Mouse (Mus musculus): ENCODE data around the gene Cdh22. TPM values are rescaled to one million over a fixed set of nuclear protein-coding genes. Genes with fewer than 3 reads are reported as not detected.

Cdh22 gene
- total RNA-seq, 2 experiments from 2014 or later = 0.36 to 0.64 TPM

DNA sequence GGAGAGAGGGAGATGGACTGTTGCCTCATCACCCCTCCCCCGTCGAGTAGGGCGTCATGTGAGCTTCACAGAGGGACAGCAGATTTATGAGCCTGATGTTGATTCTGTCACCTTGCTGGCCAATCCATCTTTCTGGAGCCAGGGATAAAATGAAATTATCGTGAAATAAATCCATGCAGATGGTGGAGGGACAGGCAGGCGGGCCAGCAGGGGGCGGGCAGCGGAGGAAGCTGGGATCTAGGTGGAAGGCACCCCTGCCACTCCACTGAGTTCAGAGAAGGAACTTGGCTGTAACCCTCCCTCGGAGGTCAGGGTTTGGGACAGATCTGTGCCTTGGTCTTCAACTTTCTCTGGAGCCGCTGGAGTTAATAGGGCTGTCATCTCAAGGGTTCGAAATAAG, 156.0 kb downstream of the Cdh22 start:
- no peak for DNase-seq
- intact Hi-C loops (cut with DNase I) = no loop called here
- Histone ChIP-seq H3K4me3 (no peak overlapping the region), H3K27ac (no peak overlapping the region)
- peak; percentile 19; the same call in 1 of the 2 replicates for TF ChIP-seq CTCF (IDR thresholded peaks at IDR 0.05)

DNA sequence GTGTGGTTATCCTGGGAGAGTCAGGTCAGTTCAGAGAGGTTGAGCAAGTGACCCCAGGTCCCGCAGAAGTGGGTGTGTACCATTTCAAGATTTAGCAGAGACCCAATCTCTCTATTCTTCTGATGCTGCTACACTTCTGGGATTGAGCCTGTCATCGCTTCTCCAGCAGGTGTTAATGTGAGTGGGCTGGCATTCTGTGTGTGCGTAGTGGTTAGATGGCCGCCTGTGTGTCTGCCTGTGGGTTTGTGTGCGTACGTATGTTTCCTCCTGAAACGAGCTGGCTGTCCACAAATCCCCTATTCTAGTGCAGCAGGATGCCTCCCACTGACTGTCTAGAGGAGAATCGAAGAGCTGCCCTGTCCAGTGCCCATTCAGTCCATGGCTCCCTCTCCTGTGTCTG, 156.6 kb downstream of the Cdh22 start:
- Histone ChIP-seq H3K27ac (no peak overlapping the region), H3K4me3 (no peak overlapping the region)
- intact Hi-C loops (cut with DNase I) = no loop called here
- DNase-seq = no peak
- TF ChIP-seq CTCF (IDR thresholded peaks at IDR 0.05) = no peak

DNA sequence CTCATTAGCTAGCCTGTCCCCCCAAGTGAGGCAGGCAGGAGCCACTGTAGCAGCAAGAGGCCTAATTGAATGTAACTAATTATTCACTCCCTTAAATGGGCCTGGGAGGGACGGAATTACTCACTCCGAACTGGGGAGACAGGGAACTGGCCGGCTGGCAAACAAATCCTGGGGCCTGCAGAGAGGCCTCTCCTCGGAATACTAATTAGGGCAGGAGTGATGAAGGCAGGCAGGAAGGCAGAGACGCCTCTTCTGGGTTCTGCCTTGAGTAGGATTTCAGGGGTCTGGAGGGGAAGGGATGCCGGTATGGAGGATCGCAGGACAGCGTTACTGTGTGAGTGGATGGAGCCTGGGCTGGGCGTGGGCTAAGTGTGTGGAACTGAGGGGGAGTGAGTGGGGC, 157.6 kb downstream of the Cdh22 start:
- H3K27ac ChIP-seq = no peak overlapping the region
- intact Hi-C loops (cut with DNase I) = no loop called here
- TF ChIP-seq CTCF (IDR thresholded peaks at IDR 0.05) = no peak
- DNase-seq = no peak
- no peak overlapping the region for H3K4me3 ChIP-seq

DNA sequence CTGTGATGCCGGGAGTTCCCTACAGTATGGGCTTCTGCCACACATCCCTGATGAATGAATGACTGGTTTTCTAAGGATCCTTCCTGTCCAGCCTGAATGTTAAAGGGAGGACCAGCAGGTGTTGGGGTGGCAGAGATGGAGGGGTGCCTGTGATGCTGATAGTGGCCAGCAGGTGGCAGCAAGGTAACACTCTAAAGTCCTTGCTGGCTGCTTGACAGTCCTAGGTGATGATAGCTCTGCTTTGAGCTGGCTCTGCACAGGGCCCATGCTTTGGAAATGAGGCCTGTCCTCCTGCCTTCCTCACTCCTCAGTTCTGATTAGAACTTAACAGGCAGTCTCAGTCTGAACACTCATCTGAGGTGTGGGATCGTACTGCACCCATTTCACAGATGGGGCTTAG, 159.7 kb downstream of the Cdh22 start:
- H3K27ac ChIP-seq = no peak overlapping the region
- intact Hi-C loops (cut with DNase I) = loop anchor here (1.0 to 5.0 kb wide), 4 partner anchors 37 to 288 kb away; no protein-coding TSS in a partner anchor
- H3K4me3 ChIP-seq = no peak overlapping the region
- peak; percentile 76 for DNase-seq
- TF ChIP-seq CTCF (IDR thresholded peaks at IDR 0.05) = peak; percentile 98

DNA sequence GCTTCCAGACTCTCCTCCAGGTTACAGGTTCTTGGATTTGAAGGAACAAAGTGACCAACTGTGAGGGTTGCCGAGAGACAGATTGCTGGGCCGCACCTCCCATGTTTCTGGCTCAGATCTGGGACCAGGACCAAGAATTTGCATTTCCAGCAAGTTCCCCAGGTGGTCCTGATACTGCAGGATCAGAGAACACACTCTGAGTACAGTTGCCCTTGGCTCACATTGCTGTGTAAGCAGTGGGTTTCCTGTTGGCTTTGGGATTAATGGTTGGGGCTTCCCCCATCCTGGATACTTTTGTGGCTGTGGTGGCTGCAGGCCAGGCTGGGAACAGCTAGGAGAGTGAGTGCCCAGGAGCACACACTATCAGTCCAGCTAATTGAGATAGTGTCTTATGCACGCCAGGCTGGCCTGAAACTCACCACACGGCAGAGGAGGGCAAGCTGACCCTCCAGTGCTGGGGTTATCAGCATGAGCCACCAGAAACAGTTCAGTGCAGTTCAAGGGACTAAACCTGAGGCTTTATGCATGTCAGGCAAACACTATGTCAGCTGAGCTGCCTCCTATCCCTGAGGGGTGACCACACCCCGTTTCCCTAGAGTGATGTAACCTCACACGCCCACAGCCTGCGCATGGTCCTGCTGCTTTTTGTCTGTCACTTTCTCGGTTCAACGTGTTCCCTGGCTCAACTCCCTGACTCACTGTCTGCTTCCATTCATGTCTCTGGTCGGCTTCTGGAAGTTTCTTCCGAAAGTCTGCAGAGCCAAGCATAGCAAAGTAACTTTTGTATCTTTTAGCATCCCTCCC, 160.4 kb downstream of the Cdh22 start:
- DNase-seq = peak; percentile 44
- Histone ChIP-seq H3K27ac (no peak overlapping the region), H3K4me3 (no peak overlapping the region)
- no peak for TF ChIP-seq CTCF (IDR thresholded peaks at IDR 0.05)
- intact Hi-C loops (cut with DNase I) = loop anchor here (2.0 to 5.0 kb wide), 3 partner anchors 38 to 289 kb away; no protein-coding TSS in a partner anchor

DNA sequence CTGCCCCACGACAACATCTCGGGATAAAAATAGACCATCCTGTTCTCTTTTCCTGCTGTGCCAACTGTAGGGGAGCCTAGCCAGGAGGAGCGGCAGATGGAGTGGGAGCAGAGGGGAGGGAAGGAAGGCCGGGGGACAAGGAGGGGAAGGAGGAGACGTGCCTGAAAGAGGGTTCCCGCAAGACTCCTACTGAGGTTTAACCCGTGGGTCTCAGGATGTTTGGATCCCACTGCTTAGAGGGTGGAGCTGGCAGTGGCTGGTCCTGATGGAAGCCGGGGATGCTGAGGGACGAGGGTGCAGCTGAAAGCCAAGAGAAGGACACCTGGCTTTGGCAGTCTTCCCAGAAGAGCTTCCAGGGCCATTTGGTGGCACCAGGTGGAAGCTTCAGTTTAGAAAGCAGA, 161.3 kb downstream of the Cdh22 start:
- Histone ChIP-seq H3K4me3 (no peak overlapping the region), H3K27ac (no peak overlapping the region)
- intact Hi-C loops (cut with DNase I) = loop anchor here (5.0 kb wide), 1 partner anchor 39 kb away; no protein-coding TSS in a partner anchor
- no peak for DNase-seq
- no peak for TF ChIP-seq CTCF (IDR thresholded peaks at IDR 0.05)

DNA sequence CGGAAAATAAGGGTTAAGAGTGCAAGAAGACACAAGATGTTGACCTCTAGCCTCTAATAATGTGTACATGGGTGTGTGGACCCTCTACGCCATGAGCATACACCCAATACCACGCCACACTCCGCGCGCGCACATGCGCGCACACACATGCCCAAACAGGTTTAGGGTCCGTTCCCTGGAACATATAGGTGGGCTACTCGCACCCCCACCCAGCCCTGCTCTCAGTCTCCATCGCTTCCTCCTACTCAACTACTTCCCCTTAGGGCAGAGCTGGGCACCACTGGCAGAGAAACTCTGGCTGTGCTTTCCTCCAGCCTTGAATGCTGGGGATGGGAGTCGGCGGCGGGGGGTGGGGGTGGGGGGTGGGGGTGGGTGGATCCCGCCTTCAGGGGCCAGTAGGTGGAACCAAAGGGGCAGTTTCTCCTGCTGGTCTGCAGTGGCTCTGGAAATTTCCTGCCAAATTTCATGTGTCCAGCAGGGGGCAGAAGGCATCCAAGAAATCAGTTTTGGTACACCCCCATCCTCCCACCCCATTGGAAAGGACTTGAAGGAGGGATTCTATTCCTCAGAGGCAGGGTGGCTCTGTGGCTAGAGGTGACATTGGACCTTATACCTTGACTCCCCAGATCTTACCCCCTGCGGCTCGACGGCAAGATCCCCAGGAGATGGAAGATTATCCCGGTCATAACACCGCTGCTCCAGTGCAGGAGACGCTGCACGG, 164.4 kb downstream of the Cdh22 start:
- intact Hi-C loops (cut with DNase I) = loop anchor here (5.0 kb wide), 1 partner anchor 42 kb away; no protein-coding TSS in a partner anchor
- DNase-seq = peak; percentile 62
- H3K4me3 ChIP-seq = no peak overlapping the region
- TF ChIP-seq CTCF (IDR thresholded peaks at IDR 0.05) = peak; percentile 68
- no peak overlapping the region for H3K27ac ChIP-seq

DNA sequence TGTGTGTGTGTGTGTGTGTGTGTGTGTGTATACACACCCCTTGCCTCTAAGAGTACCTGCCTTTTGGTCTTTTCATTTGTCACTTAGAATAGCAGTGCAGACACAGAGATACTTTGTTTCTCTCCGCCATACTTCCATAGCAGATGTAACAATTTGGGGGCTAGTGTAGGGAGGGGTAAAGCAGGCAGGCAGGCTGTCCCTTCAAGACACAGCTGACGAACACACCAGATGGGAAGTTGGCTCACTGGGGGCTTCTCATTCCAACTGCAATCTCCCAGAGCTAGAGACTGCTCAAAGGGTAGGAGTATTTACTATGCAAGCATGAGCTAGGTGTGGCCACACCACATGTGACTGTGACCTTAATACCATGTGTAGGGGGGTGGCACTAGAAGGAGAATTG, 165.8 kb downstream of the Cdh22 start:
- Histone ChIP-seq H3K27ac (no peak overlapping the region), H3K4me3 (no peak overlapping the region)
- no peak for TF ChIP-seq CTCF (IDR thresholded peaks at IDR 0.05)
- intact Hi-C loops (cut with DNase I) = no loop called here
- no peak for DNase-seq

DNA sequence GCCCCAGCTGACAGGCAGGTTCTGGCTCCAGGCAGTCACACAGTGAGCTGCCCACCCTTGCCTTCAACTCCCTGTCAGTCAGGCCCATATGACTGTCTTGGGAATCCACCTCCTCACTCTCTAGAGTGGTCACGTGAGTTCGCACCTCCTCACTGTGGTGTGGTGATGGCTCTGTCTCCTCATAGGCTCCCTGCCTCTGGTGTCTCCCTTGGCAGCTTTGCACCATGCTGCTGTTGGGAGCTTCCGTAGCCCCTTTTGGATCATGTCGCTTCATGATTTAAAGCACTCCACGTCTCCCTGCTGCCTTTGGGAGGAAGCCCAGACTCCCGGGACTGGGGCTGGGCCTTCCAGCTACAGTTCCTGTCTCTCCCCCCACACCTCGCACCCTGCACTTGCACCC, 170.2 kb downstream of the Cdh22 start:
- H3K4me3 ChIP-seq = no peak overlapping the region
- no peak for TF ChIP-seq CTCF (IDR thresholded peaks at IDR 0.05)
- no peak overlapping the region for H3K27ac ChIP-seq
- intact Hi-C loops (cut with DNase I) = no loop called here
- no peak for DNase-seq

DNA sequence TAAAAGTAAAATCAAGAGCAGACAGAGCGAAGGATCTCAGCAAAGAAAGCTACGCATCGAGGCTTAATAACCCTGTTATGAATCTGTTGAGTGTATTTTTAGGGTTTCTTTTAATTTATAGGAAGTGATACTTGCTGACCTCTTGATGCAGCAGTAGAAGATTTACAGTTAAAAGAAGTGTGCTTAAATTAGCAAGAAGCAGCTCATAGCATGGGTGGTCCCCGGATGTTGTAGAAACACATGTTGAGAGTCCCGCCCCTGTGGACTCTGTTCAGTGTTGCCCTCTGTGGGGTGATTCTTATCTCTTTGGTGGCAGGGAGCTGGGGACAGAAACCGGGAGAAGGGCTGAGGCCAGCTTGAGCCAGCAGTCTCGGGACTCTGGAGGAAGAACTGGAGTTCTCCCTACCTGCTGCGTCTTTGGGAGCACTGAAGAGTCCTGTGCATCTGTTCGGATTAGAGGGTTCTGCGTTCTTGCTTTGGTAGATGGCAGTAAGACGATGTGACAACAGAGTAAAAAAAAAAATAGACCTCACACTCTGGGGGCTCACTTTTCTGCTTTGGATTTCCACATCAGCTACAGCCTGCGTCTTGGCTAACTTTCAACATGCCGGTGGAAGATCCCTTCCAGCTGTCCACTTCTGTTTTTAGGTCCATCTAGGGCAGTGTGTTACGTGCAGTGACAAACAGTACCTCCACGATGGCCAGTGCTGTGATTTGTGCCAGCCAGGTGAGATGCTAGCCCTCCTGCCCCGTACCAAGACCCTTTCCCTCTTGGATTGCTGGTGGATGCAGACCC, 172.8 kb downstream of the Cdh22 start:
- Histone ChIP-seq H3K4me3 (no peak overlapping the region), H3K27ac (no peak overlapping the region)
- no peak for DNase-seq
- TF ChIP-seq CTCF (IDR thresholded peaks at IDR 0.05) = no peak
- intact Hi-C loops (cut with DNase I) = no loop called here

Other genes starting within 250 kb of the Cdh22 start
- 10 to 100 TPM; 13.2 to 14.6 TPM for gene Ncoa5, start 200.0 kb downstream of the Cdh22 start, total RNA-seq (2021)
- under 1 TPM; 0.69 to 0.75 TPM for gene Cd40, start 179.2 kb downstream of the Cdh22 start, total RNA-seq (2021)
- gene 1700025C18Rik, start 144.1 kb downstream of the Cdh22 start, total RNA-seq (2021) = not detected
- 10 to 100 TPM; 19.6 to 20.6 TPM for gene Slc35c2, start 53.0 kb upstream of the Cdh22 start, total RNA-seq (2021)
- gene Elmo2, start 91.6 kb upstream of the Cdh22 start, total RNA-seq (2021) = 10 to 100 TPM; 12.8 to 15.0 TPM
- not detected for gene Zfp663, start 133.9 kb upstream of the Cdh22 start, total RNA-seq (2021)
- 1 to 10 TPM; 2.3 TPM for gene Zfp334, start 153.4 kb upstream of the Cdh22 start, total RNA-seq (2021)
- under 1 TPM in 1 of 2 experiments, not detected in 1; 0.11 TPM for gene Ocstamp, start 165.6 kb upstream of the Cdh22 start, total RNA-seq (2021)
- gene Slc13a3, start 238.4 kb upstream of the Cdh22 start, total RNA-seq (2021) = under 1 TPM in 1 of 2 experiments, not detected in 1; 0.08 TPM

Measured in gastrocnemius, adult 2 months (tissue).